Mouse (Mus musculus) intestine, embryonic 15.5 days (tissue): ENCODE measurements around the gene Pan3. TPM values are rescaled to one million over a fixed set of nuclear protein-coding genes. Genes with fewer than 3 reads are reported as not detected.

Experiments
- ATAC-seq: fragments of 200-750 bp; cut with Nextera tagmentation; 2 replicates; pipeline ENCODE4 v1.8.0; 2017; ENCODE audit warnings: moderate TSS enrichment, moderate library complexity
- H3K27ac ChIP-seq: fragments of 300-500 bp; sonication (generic); 2 replicates; pipeline ENCODE4 v1.5.1; 2015; ENCODE audit warnings: mild to moderate bottlenecking, inconsistent platforms
- H3K27me3 ChIP-seq: fragments of 300-500 bp; sonication (generic); replicated peaks from 2 replicates; pipeline ENCODE4 v1.6.1; 2015; ENCODE audit warnings: inconsistent platforms
- H3K36me3 ChIP-seq: fragments of 300-500 bp; sonication (generic); 2 replicates; pipeline ENCODE4 v1.6.1; 2015; ENCODE audit warnings: inconsistent platforms
- H3K4me1 ChIP-seq: fragments of 300-500 bp; sonication (generic); replicated peaks from 2 replicates; pipeline ENCODE4 v1.6.1; 2015; ENCODE audit warnings: inconsistent platforms
- H3K4me2 ChIP-seq: fragments of 300-500 bp; sonication (generic); replicated peaks from 2 replicates; pipeline ENCODE4 v1.6.1; 2015; ENCODE audit warnings: mild to moderate bottlenecking, inconsistent platforms
- H3K4me3 ChIP-seq: fragments of 300-500 bp; sonication (generic); replicated peaks from 2 replicates; pipeline ENCODE4 v1.5.1; 2015; ENCODE audit warnings: inconsistent platforms
- H3K9ac ChIP-seq: fragments of 300-500 bp; sonication (generic); 2 replicates; pipeline ENCODE4 v1.6.1; 2015; ENCODE audit warnings: inconsistent platforms
- H3K9me3 ChIP-seq: fragments of 300-500 bp; sonication (generic); 2 replicates; pipeline ENCODE4 v1.6.1; 2016; ENCODE audit warnings: inconsistent platforms
- WGBS: fragments of 180-500 bp; shearing (Covaris S2); methylation state at CpG from one replicate; pipeline ENCODE4 v1.1.7; 2015; 5-methylcytosine and 5-hydroxymethylcytosine counted together
- polyA plus RNA-seq: library from polyadenylated mRNA; unstranded; fragments of >200 nt; fragmentation: Nextera tagmentation; extraction: Ambion mirVana; gene quantifications from 2 replicates; pipeline ENCODE4 v1.2.1, GENCODE M21; 2015

The Pan3 gene
- polyA plus RNA-seq, 1 experiment from 2014 or later: 64.5 TPM

GRCm38 (mm10) chr5:147471163-147471562, 41.2 kb downstream of the Pan3 start:
- Histone ChIP-seq H3K27ac (no peak overlapping the region), H3K4me1 (no peaks in the 10 kb centered on the region), H3K36me3 (peaks cover 7% of the 10 kb centered on the region; the same call in 1 of the 2 replicates), H3K9ac (no peak overlapping the region), H3K4me2 (no peak overlapping the region), H3K4me3 (no peak overlapping the region), H3K27me3 (no peaks in the 10 kb centered on the region), H3K9me3 (no peaks in the 10 kb centered on the region)
- 93% methylated on average over 5 of the region's 5 CpGs for WGBS
- ATAC-seq: no peak

GRCm38 (mm10) chr5:147473071-147473470, 43.1 kb downstream of the Pan3 start:
- Histone ChIP-seq H3K9ac (no peak overlapping the region), H3K27me3 (no peaks in the 10 kb centered on the region), H3K36me3 (peaks cover 4% of the 10 kb centered on the region; the same call in 1 of the 2 replicates), H3K4me1 (no peaks in the 10 kb centered on the region), H3K4me3 (no peak overlapping the region), H3K27ac (no peak overlapping the region), H3K4me2 (no peak overlapping the region), H3K9me3 (no peaks in the 10 kb centered on the region)
- no peak for ATAC-seq
- 85% methylated on average over 6 of the region's 6 CpGs for WGBS

GRCm38 (mm10) chr5:147473856-147474255, 43.9 kb downstream of the Pan3 start:
- Histone ChIP-seq H3K36me3 (peaks cover 4% of the 10 kb centered on the region; the same call in 1 of the 2 replicates), H3K9me3 (no peaks in the 10 kb centered on the region), H3K27ac (no peak overlapping the region), H3K9ac (no peak overlapping the region), H3K27me3 (no peaks in the 10 kb centered on the region), H3K4me2 (no peak overlapping the region), H3K4me1 (no peaks in the 10 kb centered on the region), H3K4me3 (no peak overlapping the region)
- WGBS: 89% methylated on average over 3 of the region's 3 CpGs
- no peak for ATAC-seq

- 90% methylated on average over 5 of the region's 5 CpGs for WGBS
- Histone ChIP-seq H3K9me3 (no peaks in the 10 kb centered on the region), H3K4me2 (no peak overlapping the region), H3K9ac (no peak overlapping the region), H3K27ac (no peak overlapping the region), H3K4me1 (no peaks in the 10 kb centered on the region), H3K36me3 (no peaks in the 10 kb centered on the region), H3K4me3 (no peak overlapping the region), H3K27me3 (no peaks in the 10 kb centered on the region)
- no peak for ATAC-seq
Observed at GRCm38 (mm10) chr5:147476109-147476508, 46.1 kb downstream of the Pan3 start.

- no peaks in the 10 kb centered on the region for H3K27me3 ChIP-seq
- no peaks in the 10 kb centered on the region for H3K36me3 ChIP-seq
- H3K9ac ChIP-seq: no peak overlapping the region
- H3K4me1 ChIP-seq: no peaks in the 10 kb centered on the region
- WGBS: 94% methylated on average over 9 of the region's 9 CpGs
- no peaks in the 10 kb centered on the region for H3K9me3 ChIP-seq
- no peak overlapping the region for H3K4me2 ChIP-seq
- H3K4me3 ChIP-seq: no peak overlapping the region
- H3K27ac ChIP-seq: no peak overlapping the region
- no peak for ATAC-seq
Observed at GRCm38 (mm10) chr5:147477106-147477505, 47.1 kb downstream of the Pan3 start.

- H3K36me3 ChIP-seq: no peaks in the 10 kb centered on the region
- H3K4me1 ChIP-seq: no peaks in the 10 kb centered on the region
- WGBS: 92% methylated on average over 2 of the region's 2 CpGs
- ATAC-seq: no peak
- no peak overlapping the region for H3K4me3 ChIP-seq
- no peak overlapping the region for H3K27ac ChIP-seq
- no peaks in the 10 kb centered on the region for H3K27me3 ChIP-seq
- no peaks in the 10 kb centered on the region for H3K9me3 ChIP-seq
- H3K9ac ChIP-seq: no peak overlapping the region
- H3K4me2 ChIP-seq: no peak overlapping the region
Observed at GRCm38 (mm10) chr5:147479341-147479740, 49.4 kb downstream of the Pan3 start.

GRCm38 (mm10) chr5:147484142-147484541, 54.2 kb downstream of the Pan3 start:
- no peak for ATAC-seq
- H3K27me3 ChIP-seq: no peaks in the 10 kb centered on the region
- 73% methylated on average over 3 of the region's 3 CpGs for WGBS
- no peaks in the 10 kb centered on the region for H3K4me1 ChIP-seq
- H3K9ac ChIP-seq: no peak overlapping the region
- H3K4me2 ChIP-seq: no peak overlapping the region
- H3K36me3 ChIP-seq: no peaks in the 10 kb centered on the region
- H3K27ac ChIP-seq: no peak overlapping the region
- H3K9me3 ChIP-seq: no peaks in the 10 kb centered on the region
- H3K4me3 ChIP-seq: no peak overlapping the region

- Histone ChIP-seq H3K9ac (no peak overlapping the region), H3K27me3 (no peaks in the 10 kb centered on the region), H3K4me1 (no peaks in the 10 kb centered on the region), H3K27ac (no peak overlapping the region), H3K36me3 (no peaks in the 10 kb centered on the region), H3K9me3 (no peaks in the 10 kb centered on the region), H3K4me3 (no peak overlapping the region), H3K4me2 (no peak overlapping the region)
- no peak for ATAC-seq
- 69% methylated on average over 6 of the region's 6 CpGs for WGBS
Observed at GRCm38 (mm10) chr5:147489226-147489625, 59.3 kb downstream of the Pan3 start.

GRCm38 (mm10) chr5:147490907-147491306, 60.9 kb downstream of the Pan3 start:
- no peaks in the 10 kb centered on the region for H3K9me3 ChIP-seq
- H3K4me3 ChIP-seq: no peak overlapping the region
- H3K9ac ChIP-seq: no peak overlapping the region
- no peaks in the 10 kb centered on the region for H3K4me1 ChIP-seq
- H3K27me3 ChIP-seq: no peaks in the 10 kb centered on the region
- no peak for ATAC-seq
- H3K27ac ChIP-seq: no peak overlapping the region
- WGBS: 90% methylated on average over 5 of the region's 5 CpGs
- no peak overlapping the region for H3K4me2 ChIP-seq
- H3K36me3 ChIP-seq: no peaks in the 10 kb centered on the region

GRCm38 (mm10) chr5:147492511-147492910, 62.5 kb downstream of the Pan3 start:
- H3K4me2 ChIP-seq: no peak overlapping the region
- H3K4me1 ChIP-seq: no peaks in the 10 kb centered on the region
- ATAC-seq: no peak
- no peaks in the 10 kb centered on the region for H3K36me3 ChIP-seq
- 82% methylated on average over 3 of the region's 3 CpGs for WGBS
- no peak overlapping the region for H3K27ac ChIP-seq
- no peaks in the 10 kb centered on the region for H3K9me3 ChIP-seq
- no peak overlapping the region for H3K4me3 ChIP-seq
- H3K9ac ChIP-seq: no peak overlapping the region
- no peaks in the 10 kb centered on the region for H3K27me3 ChIP-seq

- no peak overlapping the region for H3K4me3 ChIP-seq
- no peaks in the 10 kb centered on the region for H3K27me3 ChIP-seq
- H3K9ac ChIP-seq: no peak overlapping the region
- no peak overlapping the region for H3K27ac ChIP-seq
- WGBS: 76% methylated on average over 1 of the region's 1 CpGs
- H3K4me2 ChIP-seq: no peak overlapping the region
- H3K36me3 ChIP-seq: no peaks in the 10 kb centered on the region
- no peaks in the 10 kb centered on the region for H3K4me1 ChIP-seq
- H3K9me3 ChIP-seq: no peaks in the 10 kb centered on the region
- ATAC-seq: no peak
Observed at GRCm38 (mm10) chr5:147493205-147493604, 63.2 kb downstream of the Pan3 start.

GRCm38 (mm10) chr5:147493685-147494084, 63.7 kb downstream of the Pan3 start:
- no peak for ATAC-seq
- no peak overlapping the region for H3K9ac ChIP-seq
- no peaks in the 10 kb centered on the region for H3K36me3 ChIP-seq
- H3K4me3 ChIP-seq: no peak overlapping the region
- H3K4me1 ChIP-seq: no peaks in the 10 kb centered on the region
- H3K27ac ChIP-seq: no peak overlapping the region
- no peaks in the 10 kb centered on the region for H3K9me3 ChIP-seq
- WGBS: 80% methylated on average over 8 of the region's 8 CpGs
- no peaks in the 10 kb centered on the region for H3K27me3 ChIP-seq
- no peak overlapping the region for H3K4me2 ChIP-seq

GRCm38 (mm10) chr5:147494388-147494787, 64.4 kb downstream of the Pan3 start:
- Histone ChIP-seq H3K9ac (no peak overlapping the region), H3K4me1 (no peaks in the 10 kb centered on the region), H3K4me3 (no peak overlapping the region), H3K27me3 (no peaks in the 10 kb centered on the region), H3K36me3 (no peaks in the 10 kb centered on the region), H3K27ac (no peak overlapping the region), H3K9me3 (no peaks in the 10 kb centered on the region), H3K4me2 (no peak overlapping the region)
- ATAC-seq: no peak
- 86% methylated on average over 4 of the region's 4 CpGs for WGBS
